In the genomic region with DNA sequence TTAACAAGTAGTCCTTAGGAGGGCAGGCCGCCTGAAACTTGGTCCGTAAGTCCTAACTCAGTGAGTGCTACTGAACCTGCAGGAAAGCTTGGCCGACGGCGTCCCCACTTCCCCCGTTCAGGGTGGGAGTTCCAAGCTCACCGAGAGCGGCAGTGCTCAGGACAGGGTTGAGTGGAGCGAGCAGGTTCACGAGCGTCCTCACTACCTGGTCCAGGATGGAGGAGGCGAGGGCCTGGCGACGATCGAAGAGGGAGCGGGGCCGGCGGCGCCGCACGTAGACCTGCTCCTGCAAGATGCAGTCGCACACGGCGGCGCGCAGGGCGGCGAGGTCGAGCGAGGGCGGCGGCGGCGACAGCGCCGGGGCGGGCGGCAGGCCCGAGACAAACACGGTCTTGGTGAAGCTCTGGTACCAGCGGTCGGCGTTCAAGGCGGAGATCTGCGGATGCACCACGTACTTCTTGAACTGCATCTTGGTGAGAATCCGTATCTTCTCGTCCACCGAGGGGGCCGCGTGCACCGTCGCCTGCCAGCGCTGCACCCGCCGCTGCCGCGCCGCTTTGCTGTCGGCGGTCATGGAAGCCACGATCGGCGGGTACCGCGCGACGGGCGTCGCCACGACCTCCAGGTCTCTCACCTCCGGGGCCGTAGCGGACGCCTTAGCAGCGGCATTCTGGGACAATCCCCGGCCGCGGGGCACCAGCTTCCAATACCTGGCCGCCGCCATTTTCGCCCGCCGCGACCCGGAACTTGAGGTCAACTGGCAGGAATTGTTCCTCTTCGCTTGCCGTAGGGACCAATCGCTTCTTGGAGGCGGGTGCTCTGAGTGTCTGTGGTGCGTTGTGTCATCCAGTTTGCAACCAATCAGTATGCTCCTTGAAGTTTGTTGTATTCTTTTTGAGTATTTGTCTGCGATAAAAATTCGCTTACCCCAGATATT, we compare ENCODE assay signal across 7 mouse cellular contexts. TPM values are rescaled to one million over a fixed set of nuclear protein-coding genes. Genes with fewer than 3 reads are reported as not detected.
DNase-seq lines count a peak whose midpoint lies in the region; ATAC-seq lines count a peak whose summit lies in the region.

TSS of gene B430218F22Rik (plus strand) at position 120 of the 937 bp plus-strand sequence.
TSS of gene Mrps30 (minus strand) at position 742 of the 937 bp plus-strand sequence.

- H3K27ac ChIP-seq in embryonic facial prominence, embryonic 12.5 days = peak within 1 kb of the TSS; percentile 85
- H3K27ac ChIP-seq in limb, embryonic 11.5 days (replicated peaks; ENCODE audit: low read depth, low read length) = peak within 1 kb of the TSS; percentile 49; the same call in 1 of the 2 replicates
- H3K27ac ChIP-seq in midbrain, embryonic 14.5 days (replicated peaks; ENCODE audit: low read depth, low read length) = peak within 1 kb of the TSS; percentile 82

- peak; percentile 94 for DNase-seq in adrenal gland, postnatal 25 days
- DNase-seq in heart, adult 11 months = peak; percentile 99
- DNase-seq in kidney, adult 18-20 months = peak; percentile 95
- DNase-seq in limb, embryonic 11.5 days (ENCODE audit: low spot score) = peak; percentile 98
- DNase-seq in midbrain, embryonic 14.5 days = peak; percentile 99
- peak; percentile 81 to 90 for DNase-seq in spleen, adult 18-20 months

- H3K4me1 ChIP-seq in embryonic facial prominence, embryonic 12.5 days = peaks cover 7% of the 10 kb centered on the region
- H3K4me1 ChIP-seq in limb, embryonic 11.5 days (ENCODE audit: control insufficient read depth, insufficient read depth, low read length) = no peaks in the 10 kb centered on the region
- peaks cover 8% of the 10 kb centered on the region for H3K4me1 ChIP-seq in midbrain, embryonic 14.5 days (ENCODE audit: control insufficient read depth, insufficient read depth, low read length)

- H3K9me3 ChIP-seq in embryonic facial prominence, embryonic 12.5 days = no peaks in the 10 kb centered on the region
- no peaks in the 10 kb centered on the region for H3K9me3 ChIP-seq in limb, embryonic 11.5 days (ENCODE audit: control insufficient read depth, low read length)
- no peaks in the 10 kb centered on the region for H3K9me3 ChIP-seq in midbrain, embryonic 14.5 days (ENCODE audit: control insufficient read depth, low read length)

- peak within 1 kb of the TSS; percentile 98 for H3K4me3 ChIP-seq in embryonic facial prominence, embryonic 12.5 days
- peak within 1 kb of the TSS; percentile 88 for H3K4me3 ChIP-seq in limb, embryonic 11.5 days (ENCODE audit: low read depth, low read length)
- H3K4me3 ChIP-seq in midbrain, embryonic 14.5 days (replicated peaks; ENCODE audit: low read depth, low read length) = peak within 1 kb of the TSS; percentile 85

- H3K4me2 ChIP-seq in embryonic facial prominence, embryonic 12.5 days (replicated peaks) = peak within 1 kb of the TSS; percentile 74
- peak within 1 kb of the TSS; percentile 66 for H3K4me2 ChIP-seq in limb, embryonic 11.5 days (ENCODE audit: low read depth, severe bottlenecking)
- H3K4me2 ChIP-seq in midbrain, embryonic 14.5 days (ENCODE audit: low read length) = peak within 1 kb of the TSS; percentile 82

- ATAC-seq in embryonic facial prominence, embryonic 12.5 days (ENCODE audit: insufficient number of reproducible peaks, insufficient read depth, low FRiP score, low TSS enrichment) = peak; percentile 95
- peak; percentile 94 for ATAC-seq in limb, embryonic 11.5 days (ENCODE audit: insufficient number of reproducible peaks, low FRiP score, low TSS enrichment, low read depth)
- ATAC-seq in midbrain, embryonic 14.5 days (ENCODE audit: low FRiP score, low TSS enrichment) = peak; percentile 98

- H3K36me3 ChIP-seq in embryonic facial prominence, embryonic 12.5 days = peaks cover 25% of the 10 kb centered on the region
- no peaks in the 10 kb centered on the region; the same call in 1 of the 2 replicates for H3K36me3 ChIP-seq in limb, embryonic 11.5 days (ENCODE audit: control insufficient read depth, insufficient read depth, low read length)
- H3K36me3 ChIP-seq in midbrain, embryonic 14.5 days (ENCODE audit: control insufficient read depth, insufficient read depth, low read length) = peaks cover 31% of the 10 kb centered on the region

- H3K27me3 ChIP-seq in embryonic facial prominence, embryonic 12.5 days = no peaks in the 10 kb centered on the region
- H3K27me3 ChIP-seq in limb, embryonic 11.5 days (ENCODE audit: control insufficient read depth, insufficient read depth, low read length) = no peaks in the 10 kb centered on the region
- no peaks in the 10 kb centered on the region for H3K27me3 ChIP-seq in midbrain, embryonic 14.5 days (ENCODE audit: control insufficient read depth, insufficient read depth, low read length)

- under 1% methylated on average over 93 of the region's 93 CpGs for WGBS in embryonic facial prominence, embryonic 12.5 days
- WGBS in limb, embryonic 11.5 days = under 1% methylated on average over 93 of the region's 93 CpGs
- under 1% methylated on average over 93 of the region's 93 CpGs for WGBS in midbrain, embryonic 14.5 days

- H3K9ac ChIP-seq in embryonic facial prominence, embryonic 12.5 days = peak within 1 kb of the TSS; percentile 85
- H3K9ac ChIP-seq in limb, embryonic 11.5 days (ENCODE audit: low read length) = peak within 1 kb of the TSS; percentile 86
- peak within 1 kb of the TSS; percentile 84 for H3K9ac ChIP-seq in midbrain, embryonic 14.5 days (replicated peaks; ENCODE audit: low read length)

RNA-seq across cellular contexts. Expression of gene B430218F22Rik, which starts in this region (rescaled TPM):
- total RNA-seq in adrenal gland, postnatal 25 days (2021) = 0.55 TPM in 1 of 2 replicates, not detected in the other
- 1.1 and 1.7 TPM in 2 replicates for polyA plus RNA-seq in embryonic facial prominence, embryonic 12.5 days (2016; fragmentation: Nextera tagmentation; extraction: Ambion mirVana)
- 0.62 and 2.1 TPM in 2 replicates for polyA plus RNA-seq in limb, embryonic 11.5 days (2014; fragmentation: Nextera tagmentation; extraction: Ambion mirVana)
- 1.8 and 1.9 TPM in 2 replicates for polyA plus RNA-seq in midbrain, embryonic 14.5 days (2014; fragmentation: Nextera tagmentation; extraction: Ambion mirVana)

RNA-seq across cellular contexts. Expression of gene Mrps30, which starts in this region (rescaled TPM):
- 27.8 and 28.2 TPM in 2 replicates for total RNA-seq in adrenal gland, postnatal 25 days (2021)
- polyA plus RNA-seq in embryonic facial prominence, embryonic 12.5 days (2016; fragmentation: Nextera tagmentation; extraction: Ambion mirVana) = 36.7 TPM in 2 replicates
- 43.3 and 44.9 TPM in 2 replicates for polyA plus RNA-seq in limb, embryonic 11.5 days (2014; fragmentation: Nextera tagmentation; extraction: Ambion mirVana)
- polyA plus RNA-seq in midbrain, embryonic 14.5 days (2014; fragmentation: Nextera tagmentation; extraction: Ambion mirVana) = 27.2 TPM in 2 replicates

Comparison
In these comparisons a context has a peak if more than half of its experiments do, and no peak if none do; other contexts are left out.
1. Peak in every context shown above with its lines: DNase-seq, ATAC-seq, H3K4me3 ChIP-seq and H3K27ac ChIP-seq.